Mouse (Mus musculus) embryo, embryonic 11.5 days (tissue): ENCODE results near the gene Slc1a7.

Source experiments
- DNase-seq: peaks from one replicate; pipeline ENCODE4 v3.0.0-alpha.2; 2012; ENCODE audit warnings: low read depth, low spot score

Gene Slc1a7

DNA sequence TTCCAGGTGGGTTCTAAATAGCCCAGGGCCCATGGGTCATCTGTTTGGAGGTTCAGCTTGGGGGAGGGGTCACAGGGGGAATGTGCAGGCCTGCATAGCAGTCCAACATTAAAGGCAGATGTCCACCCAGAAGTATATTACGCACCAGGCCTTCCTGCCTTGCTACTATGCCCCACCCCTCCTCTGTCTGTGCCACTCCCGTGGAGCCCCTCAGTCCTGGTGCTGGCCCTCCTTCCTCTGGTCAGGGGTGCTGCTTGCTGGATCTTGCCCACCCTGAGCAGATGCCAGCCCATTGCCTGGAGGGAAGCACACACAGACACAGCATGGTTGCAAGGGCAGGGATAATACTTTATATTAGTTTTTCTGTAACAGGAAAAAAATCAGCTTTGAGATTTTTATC lies 46.3 kb downstream of the Slc1a7 start:
- no peak for DNase-seq

DNA sequence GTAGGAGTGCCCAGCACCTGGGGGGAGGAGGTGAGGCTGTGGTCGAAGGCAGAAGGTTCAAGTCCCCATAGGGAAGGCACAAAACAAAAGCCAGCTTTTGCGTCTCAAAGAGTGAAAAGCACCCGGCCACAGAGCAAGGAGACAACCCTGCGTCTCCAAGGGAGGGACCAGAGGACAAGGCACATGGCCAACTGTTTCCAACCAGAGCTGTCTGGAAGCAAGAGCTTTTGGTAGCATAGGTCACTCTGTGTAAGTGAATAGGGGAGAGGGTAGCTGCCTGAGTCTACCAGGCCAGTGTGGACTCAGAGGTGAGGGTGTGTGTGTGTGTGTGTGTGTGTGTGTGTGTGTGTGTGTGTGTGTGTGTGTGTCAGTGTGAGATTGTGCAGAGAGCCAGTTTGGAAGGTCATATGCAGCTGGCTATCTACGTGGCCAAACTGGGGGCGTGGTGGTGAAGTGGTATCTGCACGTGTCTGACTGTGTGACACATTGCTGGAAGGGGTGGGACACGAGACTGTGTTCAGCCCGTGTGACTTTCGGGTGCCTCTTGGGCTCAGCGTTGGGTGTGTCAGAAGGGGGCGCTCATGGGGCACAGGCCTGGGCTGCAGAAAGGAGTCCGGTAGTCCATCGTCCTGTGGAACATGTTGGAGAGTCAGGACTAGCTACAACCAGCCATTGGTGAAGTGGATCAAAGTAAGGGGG lies 47.1 kb downstream of the Slc1a7 start:
- no peak for DNase-seq

DNA sequence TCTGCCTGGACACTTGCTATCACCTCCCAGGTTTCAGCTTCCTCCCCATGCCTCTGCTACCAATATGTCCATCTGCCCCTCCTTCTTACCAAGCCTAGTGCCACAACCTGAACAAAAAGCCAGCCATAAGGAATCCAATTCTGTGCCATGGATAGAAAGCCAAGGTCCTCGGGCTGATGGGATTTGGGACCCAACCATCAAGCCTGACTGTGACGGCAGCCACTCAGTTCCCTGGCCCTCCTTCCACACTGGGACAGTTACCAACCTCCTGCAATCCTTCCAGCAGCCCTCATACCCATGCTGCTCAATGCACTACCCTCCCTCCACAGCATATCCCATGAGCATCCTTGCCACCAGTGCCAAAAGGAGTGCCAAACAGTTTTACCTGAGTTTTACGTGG lies 48.2 kb downstream of the Slc1a7 start:
- no peak for DNase-seq

DNA sequence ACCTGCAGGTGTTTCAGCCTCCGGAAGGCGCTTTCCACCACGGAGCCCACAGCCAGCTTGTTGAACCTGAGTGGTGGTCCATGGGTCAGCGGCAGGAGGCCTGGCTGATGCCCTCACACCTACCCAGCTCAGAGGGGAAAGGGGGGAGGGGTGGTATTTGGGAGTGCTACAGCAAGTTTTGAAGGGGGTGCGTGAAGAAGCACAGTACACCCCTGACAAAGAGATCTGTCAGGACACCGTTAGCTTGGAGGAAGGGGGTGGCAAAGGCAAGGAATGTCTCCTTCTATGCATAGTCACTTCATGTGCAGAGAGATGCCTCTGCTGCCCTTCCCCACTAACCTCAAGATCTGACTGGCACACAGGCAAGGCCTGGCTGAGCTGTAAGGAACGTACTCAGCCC lies 49.7 kb downstream of the Slc1a7 start:
- no peak for DNase-seq

DNA sequence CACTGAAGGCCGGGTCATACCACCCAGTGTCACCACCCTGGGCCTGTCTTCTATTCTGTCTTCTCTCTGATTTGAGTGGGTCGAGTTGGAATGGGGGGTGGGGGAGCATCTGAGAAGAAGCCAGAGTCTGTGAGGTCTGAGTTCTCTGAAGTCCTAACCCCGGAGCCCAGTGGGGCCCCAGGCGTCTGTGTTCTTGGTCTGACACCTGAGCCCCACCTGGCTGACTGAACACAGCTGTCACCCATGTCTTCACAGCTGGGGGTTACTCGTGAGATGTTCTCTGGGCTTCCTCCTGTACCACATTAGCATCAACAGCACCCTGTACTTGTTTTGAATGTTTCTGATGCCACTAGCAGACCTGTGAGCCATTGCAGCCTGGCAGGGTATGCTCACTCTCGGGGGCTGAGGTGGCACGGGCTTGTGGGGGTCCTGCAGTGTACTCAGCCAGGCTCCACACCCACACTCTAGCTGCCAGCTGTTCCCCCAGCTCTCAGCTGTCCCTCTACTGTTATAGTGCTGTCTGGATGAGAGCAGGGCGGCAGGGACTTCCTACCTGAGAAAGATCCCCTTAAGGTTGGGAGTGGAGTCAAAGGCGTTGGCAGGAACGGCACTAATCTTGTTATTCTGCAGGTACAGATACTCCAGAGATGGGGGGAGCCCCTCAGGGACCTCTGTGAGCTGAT lies 50.2 kb downstream of the Slc1a7 start:
- DNase-seq: no peak

DNA sequence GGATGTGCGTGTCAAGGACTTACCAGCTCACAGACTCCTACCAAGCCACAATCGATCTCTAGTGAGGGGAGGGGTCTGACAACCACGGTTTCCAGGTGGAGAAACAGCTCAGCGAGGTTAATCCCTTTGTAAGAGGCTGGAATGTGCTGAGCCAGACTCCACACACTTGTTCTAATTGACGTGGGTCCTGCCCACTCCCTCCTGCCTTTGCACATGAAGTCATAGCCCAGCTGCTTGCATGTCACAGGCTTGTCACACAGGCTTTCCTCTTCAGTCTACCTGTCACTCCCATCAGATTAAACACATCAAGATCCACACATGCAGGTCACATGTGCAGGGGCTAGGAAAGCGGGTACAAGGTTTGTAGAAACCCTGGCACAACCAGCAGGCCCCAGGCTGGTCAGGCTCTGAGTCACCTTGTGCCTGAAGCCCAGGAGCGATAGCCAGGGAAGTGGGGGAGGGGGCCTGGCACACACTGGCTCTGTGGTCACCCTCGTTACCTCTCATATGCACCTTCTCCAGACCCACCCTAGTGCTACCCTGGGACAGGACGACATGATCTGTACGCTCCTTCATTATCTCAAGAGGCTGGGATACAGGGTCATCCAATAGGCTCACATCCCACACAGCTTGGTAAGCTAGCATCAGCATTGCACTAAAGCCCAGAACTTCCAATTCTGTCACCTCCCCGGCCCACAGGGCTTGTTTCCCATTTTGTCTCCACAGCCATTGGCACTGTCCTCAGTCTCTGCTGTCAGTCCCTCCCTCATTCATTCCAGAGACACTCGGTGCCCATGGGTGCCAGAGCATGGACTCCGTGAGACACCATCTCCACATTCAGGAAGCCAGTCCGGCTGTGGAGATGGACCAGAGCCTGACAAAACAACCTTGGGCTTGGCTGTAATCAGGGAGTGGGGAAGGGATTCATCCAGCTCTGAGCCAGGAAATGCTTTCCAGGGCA lies 51.1 kb downstream of the Slc1a7 start:
- no peak for DNase-seq

DNA sequence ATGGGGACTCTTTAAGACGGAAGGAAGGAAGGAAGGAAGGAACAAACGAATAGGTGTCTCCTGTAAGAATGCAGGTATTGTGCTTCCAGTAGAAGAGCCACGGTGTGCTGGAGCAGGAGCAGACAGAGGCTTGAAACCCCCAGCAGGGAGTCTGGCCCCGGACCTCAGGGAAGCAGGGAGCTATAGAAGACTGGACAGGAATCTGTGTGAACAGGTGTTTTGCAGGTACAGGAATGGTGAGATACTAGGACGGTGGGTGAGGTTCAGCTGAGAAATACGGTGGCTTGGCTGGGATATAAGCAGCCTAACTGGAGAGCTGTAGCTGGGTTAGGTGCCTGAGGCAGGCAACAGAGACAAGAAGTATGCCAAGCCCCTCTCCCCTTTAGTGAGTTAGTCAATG lies 52.0 kb downstream of the Slc1a7 start:
- no peak for DNase-seq

DNA sequence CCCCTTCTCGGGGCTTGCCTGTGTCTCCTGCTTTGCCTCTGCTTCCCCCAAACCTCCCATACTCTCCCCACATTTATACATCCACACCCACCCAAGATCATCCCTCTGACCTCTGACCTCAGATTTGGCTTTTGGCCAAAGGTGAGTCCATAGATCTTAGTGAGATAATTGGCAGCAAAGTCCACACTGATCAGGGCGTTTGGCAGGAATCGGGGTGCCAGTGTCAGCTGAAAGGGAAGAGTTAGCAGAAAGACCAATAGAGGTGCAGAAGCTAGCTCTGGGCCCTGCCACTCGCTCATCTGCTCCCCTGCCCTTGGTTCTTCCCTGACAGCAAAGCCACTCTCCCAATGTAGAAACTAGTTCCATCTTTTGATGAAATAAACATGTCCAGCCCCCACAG lies 55.1 kb downstream of the Slc1a7 start:
- no peak for DNase-seq

DNA sequence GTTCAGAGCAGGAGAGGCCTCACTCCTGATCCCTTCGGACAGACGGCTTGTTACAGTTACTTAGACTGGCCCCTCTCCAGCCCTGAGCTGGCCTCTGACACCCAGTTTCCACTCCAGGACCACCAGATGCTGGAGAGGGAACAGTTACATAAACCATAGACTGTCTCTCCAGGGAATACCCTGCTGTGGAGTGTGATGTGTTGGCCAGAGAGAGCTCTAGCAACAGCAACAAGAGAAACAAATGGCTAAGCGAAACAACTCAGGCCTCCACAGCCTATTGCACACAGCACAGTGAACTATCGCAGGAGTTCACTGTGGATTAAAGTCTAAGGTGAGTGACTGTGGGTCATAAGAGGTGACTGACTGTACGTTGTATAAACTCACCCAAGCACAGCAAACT lies 56.5 kb downstream of the Slc1a7 start:
- DNase-seq: no peak

DNA sequence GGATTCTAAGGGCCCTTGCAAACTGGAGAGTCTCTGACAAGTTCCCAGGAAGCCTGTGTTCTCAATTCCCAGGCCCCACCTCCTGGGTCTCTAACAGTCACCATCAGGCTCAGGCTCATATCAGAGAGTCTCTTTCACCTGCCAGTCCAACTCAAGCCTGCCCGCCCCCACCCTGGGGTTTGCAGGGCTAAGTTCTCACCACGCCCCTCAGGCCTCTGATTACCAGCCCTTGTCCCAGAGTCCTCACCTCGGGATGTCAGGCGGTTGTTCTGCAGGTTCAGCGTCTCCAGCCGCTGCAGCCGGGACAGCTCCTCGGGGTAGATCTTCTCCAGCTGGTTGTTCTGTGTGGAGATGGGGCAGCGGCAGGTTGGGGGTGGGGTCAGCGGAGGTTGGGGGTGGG lies 57.1 kb downstream of the Slc1a7 start:
- no peak for DNase-seq

DNA sequence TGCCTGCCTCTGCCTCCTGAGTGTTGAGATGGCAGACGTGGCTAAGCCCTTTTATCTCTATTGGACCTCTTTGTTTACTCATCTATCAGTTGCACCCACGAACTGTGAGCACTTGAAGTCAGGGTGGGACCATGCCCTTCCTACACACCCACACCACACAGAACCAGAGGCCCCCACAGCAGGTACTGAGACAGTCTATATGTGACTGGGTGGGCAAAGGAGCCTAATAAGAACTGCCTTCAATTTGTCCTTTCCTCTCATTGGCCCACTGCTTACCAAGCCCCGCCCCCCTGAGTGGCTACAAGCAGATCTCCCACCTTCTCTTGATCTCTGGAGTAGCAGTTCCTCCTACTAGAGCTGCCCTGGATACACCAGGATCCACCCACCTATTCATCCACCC lies 58.1 kb downstream of the Slc1a7 start:
- no peak for DNase-seq

DNA sequence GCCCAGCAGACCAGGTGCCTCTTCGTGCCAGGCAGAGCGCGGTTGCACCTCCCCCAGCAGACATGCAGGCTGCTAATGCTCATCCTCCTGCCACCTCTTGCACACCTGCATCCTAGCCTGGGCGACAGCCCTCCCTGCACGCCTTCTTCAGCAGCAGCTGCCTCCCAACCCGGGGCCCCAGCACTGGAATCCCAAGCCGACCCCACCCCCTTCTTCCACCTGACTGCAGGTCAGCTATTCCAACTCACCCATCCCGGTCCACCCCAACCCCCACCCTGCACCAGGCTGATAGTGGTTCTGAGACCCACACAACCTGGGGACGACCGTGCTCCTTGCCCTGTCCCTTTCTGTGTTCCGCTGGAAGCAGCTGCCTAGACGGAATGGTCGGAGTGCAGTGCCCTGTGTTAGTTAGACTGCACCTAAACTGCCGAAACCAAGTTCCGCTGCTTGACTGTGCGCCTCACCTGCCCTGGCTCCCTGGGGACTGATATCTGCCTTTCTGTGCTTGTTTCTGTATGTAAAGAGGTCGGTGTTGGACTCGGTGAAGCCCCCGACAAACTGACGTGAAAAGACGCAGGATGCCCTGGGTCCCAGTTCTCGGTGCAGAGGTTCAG lies 62.9 kb downstream of the Slc1a7 start:
- DNase-seq: no peak

DNA sequence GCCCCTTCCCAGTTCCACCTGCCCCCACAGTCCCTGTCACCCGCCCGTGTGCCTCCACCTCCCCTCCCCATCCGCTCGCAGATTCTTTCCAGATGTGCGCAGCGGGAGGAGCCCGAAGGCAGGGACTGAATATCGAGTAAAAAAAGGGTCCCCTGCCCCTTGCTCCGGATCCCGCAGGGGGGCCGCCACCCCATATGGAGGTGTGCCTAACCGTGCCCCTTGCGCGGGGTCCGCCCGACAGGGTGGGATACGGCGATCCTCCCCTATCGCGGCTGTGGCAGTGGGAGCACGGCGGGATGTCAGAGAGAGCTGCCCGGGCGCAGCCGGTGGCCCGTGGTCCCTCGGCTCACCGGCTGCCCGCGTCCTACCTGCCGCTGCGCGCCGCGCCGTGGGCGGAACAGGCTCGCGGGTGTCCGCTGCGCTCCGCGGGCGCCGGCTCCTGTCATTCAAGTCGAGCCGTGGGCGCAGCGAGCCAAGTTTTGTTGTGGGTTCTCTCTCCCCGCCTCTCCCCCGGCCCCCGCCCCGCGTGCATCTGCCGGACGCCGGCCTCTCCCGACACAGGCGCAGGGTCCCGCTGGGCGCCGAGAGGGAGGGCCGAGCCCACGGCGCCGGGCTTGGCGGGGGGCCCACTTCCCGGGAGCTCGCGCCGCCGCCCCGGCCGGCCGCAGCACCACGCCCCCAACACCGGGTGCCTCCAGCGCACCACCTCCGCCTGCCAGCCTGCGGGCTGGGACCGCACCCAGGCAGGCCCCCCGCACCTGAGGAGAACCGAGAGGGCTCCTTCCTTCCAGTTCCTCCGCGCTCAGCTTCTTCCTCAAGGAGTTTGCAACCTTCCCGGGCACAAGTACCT lies 63.6 kb downstream of the Slc1a7 start:
- DNase-seq: no peak

DNA sequence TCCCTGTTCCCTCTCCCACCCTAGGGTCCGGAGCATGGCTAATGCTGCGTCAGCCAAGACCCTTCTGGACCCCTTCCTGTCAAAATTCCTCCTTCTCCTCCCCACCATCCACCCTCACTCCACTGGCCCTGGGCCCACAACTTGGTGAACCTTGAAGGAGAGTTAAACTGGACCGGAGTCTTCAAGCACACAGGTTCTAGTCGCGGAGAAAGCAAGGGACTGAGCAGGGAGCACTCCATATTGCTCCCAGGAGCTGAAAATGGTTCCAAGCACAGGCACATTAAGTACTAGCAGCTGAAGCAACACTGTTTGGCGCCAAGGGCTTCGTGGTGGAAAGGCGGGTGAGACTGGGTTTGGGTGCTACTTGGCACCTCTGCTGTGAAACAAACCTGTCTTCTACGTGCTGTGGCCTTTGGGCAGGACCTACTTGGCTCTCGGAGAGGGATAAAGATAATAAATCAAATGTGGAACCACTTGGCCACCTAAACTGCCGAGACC lies 64.3 kb downstream of the Slc1a7 start:
- no peak for DNase-seq

DNA sequence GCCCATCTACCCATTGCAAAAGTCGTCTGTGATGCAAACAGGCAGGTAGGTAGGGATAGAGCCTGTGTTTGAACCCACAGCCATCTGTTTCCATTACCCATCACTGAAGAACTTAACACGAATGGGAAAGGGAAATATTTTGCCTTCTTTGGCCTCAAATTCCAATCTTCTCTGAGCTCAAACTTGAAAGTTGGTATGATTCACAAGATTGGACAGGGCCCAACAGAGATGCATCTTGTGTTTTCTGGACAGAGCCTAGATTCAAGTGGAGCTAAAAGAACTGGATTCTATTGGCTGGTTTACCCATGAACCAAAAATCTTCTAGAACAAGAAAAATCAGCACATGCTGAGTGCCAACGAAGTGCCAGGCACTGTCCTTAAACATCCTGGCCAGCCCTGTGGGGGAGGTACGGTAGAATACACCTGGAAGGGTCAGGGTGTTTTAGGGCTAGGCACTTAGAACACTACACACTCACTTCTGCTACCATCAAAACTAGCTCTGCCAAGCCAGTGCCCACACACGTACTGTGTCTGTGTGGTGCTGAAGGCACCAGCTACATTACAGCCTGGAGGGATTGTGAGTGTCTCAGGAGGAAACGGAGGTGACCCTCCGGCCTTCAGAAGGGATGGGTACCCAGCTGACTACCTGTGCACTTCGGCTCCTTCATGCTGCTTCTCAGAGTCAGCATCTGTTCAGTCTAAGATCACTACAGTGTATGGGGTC lies 65.1 kb downstream of the Slc1a7 start:
- no peak for DNase-seq

DNA sequence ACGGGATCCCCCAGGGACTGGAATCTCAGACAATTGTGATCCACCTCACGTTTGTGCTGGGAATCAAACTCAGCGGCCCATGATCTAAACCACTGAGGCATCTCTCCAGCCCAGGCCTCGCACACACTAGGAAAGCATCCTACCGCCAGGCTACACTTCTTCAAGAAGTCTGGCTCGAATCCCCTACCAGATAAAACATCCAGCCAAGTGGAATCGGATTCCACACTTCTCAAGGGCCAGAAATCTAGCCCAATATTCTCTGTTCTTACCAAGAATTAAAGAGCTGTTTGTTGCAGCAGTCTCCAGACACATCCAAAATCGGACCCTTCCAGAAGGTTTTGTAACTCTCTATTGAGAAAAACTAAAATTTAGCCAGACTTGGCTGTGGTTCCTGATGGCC lies 68.9 kb downstream of the Slc1a7 start:
- DNase-seq: no peak

DNA sequence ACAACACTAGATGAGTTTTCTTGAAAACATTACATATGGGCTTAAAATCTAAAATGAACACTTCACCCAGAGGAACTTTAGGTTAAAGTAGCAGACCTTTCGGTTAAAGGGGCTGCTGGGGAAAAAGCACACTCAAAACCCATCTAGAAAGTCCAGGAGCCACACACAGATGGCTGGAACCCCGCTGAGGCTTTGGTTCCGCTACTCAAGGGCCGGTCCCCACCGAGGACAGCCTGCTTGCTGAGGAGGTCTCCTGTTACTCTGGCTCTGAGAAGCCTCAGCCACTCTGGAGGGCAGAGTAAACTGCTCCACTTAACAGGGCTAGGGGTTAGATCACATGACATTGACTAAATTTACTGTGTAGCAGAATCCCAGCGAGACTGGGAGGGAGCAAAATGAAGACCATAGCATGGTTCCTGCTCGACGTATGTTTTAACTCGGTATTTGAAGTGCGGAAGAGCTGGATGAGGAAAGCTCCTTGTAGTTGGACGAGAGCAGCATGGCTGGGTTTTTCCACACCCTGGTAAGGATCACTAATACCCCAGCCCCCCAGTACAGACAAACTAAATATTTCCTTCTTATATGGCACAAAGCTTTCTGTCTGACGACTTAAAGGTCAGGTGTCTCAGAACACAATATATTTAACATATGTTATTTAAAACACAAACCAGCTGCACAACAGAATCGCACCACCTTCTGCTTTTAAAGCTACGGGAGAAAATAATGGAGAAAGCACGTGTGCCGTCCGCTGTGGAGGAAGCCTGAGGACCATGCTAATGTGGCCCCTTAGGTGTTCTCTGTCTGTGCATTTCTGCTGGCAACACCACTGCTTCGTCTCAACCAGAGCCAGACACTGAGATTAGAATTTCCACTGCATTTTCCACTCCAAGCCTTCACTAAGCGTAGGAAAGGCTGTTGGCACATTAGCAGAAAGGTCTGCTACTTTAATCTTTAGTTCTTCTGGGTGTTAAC lies 77.3 kb downstream of the Slc1a7 start:
- DNase-seq: no peak

DNA sequence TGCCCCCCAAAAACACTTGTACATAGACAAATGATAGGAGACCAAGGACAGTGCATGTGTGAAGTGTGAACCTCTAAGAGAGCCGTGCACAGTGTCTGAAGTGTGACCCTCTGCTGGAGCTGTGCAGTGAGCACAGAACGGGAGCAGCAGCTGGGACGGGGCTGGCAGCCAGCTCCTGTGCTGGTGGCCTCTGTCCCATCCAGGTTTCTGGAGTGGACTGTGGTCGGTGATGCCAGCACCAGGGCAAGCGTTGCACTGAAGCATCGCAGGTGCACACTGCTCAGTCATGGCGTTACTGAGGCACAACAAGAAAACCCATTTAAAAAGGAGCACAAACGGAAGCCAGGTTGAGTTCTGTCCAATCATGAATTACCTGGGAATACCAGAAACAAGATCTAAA lies 78.0 kb downstream of the Slc1a7 start:
- no peak for DNase-seq

DNA sequence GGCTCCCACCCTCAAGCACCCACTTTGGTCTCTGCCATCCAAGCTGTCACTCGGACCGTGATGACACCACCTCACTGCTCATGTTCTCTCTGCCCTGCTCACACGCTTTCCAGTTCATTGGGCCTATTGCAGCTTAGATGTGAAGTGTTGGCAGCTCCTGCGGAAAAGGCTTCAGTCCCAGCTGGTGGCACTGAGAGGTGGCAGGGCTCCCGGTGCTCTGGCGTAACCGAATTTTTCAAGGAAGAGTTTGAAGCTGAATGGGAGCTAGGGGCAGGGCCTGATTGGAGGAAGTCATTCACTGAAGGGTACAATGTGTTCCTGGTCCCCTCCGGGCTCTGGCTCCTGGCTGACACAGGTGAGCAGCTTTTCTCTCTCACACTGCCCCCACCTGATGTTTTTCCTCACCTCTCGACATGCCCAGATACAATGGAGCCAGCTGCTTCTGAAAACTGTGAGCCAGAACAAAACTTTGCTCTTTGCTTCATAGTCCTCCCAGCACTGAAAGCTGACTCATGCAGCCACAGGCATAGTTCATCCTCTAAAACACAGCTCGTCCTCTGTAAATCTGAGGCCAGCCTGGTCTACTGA lies 83.6 kb downstream of the Slc1a7 start:
- DNase-seq: no peak
